Mouse (Mus musculus) thymus, adult 2 months (tissue): Measurements from ENCODE around the gene Dpf3.

ENCODE experiments used
- CTCF ChIP-seq: fragments of 200-500 bp; IDR thresholded peaks from 2 replicates; pipeline ENCODE4 v1.5.1; 2012; ENCODE audit warnings: mild to moderate bottlenecking, control low read depth, low read length, moderate library complexity, borderline replicate concordance; ENCODE audit not compliant: control insufficient read depth, poor library complexity, insufficient read depth; ENCODE audit errors: extremely low read depth
- POLR2A ChIP-seq: fragments of 200-500 bp; IDR thresholded peaks from 2 replicates; pipeline ENCODE4 v1.6.1; 2012; ENCODE audit warnings: mild to moderate bottlenecking, low read length, control low read depth, moderate library complexity; ENCODE audit not compliant: control insufficient read depth, poor library complexity, insufficient read depth; ENCODE audit errors: extremely low read depth

DNA sequence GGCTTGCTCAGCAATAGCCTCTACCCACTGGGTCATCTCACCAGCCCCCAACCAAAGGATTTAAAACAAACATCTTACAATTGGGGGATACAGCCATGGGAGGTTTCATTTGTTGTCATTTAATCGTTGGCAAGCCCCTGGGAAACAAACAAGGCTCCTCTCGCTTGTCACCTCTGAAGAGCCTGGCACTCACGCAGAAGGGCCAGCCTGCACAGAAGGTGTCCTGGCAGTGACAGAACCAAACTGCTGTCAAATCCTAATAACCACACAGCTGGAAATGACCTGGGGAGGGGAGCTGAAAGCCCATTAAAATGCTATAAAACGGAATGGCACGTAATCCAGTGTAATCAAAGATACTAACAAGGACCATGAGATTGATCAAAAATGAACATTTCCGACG, 114.4 kb downstream of the Dpf3 start:
- no peak for TF ChIP-seq CTCF
- no peak for TF ChIP-seq POLR2A
